Mouse (Mus musculus): ENCODE results near the gene Cyp4f37. TPM values are rescaled to one million over a fixed set of nuclear protein-coding genes. Genes with fewer than 3 reads are reported as not detected.
"Not testable (repeated sequence)": the region's sequence is repeated elsewhere in the genome, so short reads cannot be mapped to it uniquely, and the experiment has no call there.

Cyp4f37 gene
- not detected in 2 replicates for polyA plus RNA-seq (2011; ENCODE audit: insufficient read length, low read depth, missing spikeins)

GRCm38 (mm10) chr17:32621018-32621417, at the start of gene Cyp4f37:
TSS of gene Cyp4f37 (plus strand) at chr17:32621309.
- not testable (repeated sequence) for H3K27ac ChIP-seq (ENCODE audit: insufficient read depth, low read length); H3K4me1 ChIP-seq (ENCODE audit: control insufficient read depth, insufficient read depth, low read length); H3K4me3 ChIP-seq (ENCODE audit: insufficient read depth, low read length)

GRCm38 (mm10) chr17:32573286-32573685, 47.8 kb upstream of the Cyp4f37 start:
- not testable (repeated sequence) for H3K4me1 ChIP-seq (ENCODE audit: control insufficient read depth, insufficient read depth, low read length); H3K4me3 ChIP-seq (ENCODE audit: insufficient read depth, low read length); H3K27ac ChIP-seq (ENCODE audit: insufficient read depth, low read length)

GRCm38 (mm10) chr17:32577496-32578186, 43.5 kb upstream of the Cyp4f37 start:
- TF ChIP-seq POLR2A (IDR thresholded peaks at IDR 0.05; ENCODE audit: low read depth, low read length) (no peak), CTCF (IDR thresholded peaks at IDR 0.05; ENCODE audit: borderline replicate concordance, insufficient read depth, low read length) (no peak)
- Histone ChIP-seq H3K4me1 (ENCODE audit: control insufficient read depth, insufficient read depth, low read length) (no peaks in the 10 kb centered on the region), H3K27ac (ENCODE audit: insufficient read depth, low read length) (no peak overlapping the region), H3K4me3 (ENCODE audit: insufficient read depth, low read length) (no peak overlapping the region)

GRCm38 (mm10) chr17:32596494-32596893, 24.6 kb upstream of the Cyp4f37 start:
- Histone ChIP-seq H3K4me3 (ENCODE audit: insufficient read depth, low read length) (no peak overlapping the region), H3K27ac (ENCODE audit: insufficient read depth, low read length) (no peak overlapping the region), H3K4me1 (ENCODE audit: control insufficient read depth, insufficient read depth, low read length) (no peaks in the 10 kb centered on the region)
- TF ChIP-seq POLR2A (IDR thresholded peaks at IDR 0.05; ENCODE audit: low read depth, low read length) (no peak), CTCF (IDR thresholded peaks at IDR 0.05; ENCODE audit: borderline replicate concordance, insufficient read depth, low read length) (no peak)

GRCm38 (mm10) chr17:32608055-32608454, 13.1 kb upstream of the Cyp4f37 start:
- TF ChIP-seq CTCF (IDR thresholded peaks at IDR 0.05; ENCODE audit: borderline replicate concordance, insufficient read depth, low read length) (no peak), POLR2A (IDR thresholded peaks at IDR 0.05; ENCODE audit: low read depth, low read length) (no peak)
- Histone ChIP-seq H3K4me3 (ENCODE audit: insufficient read depth, low read length) (no peak overlapping the region), H3K4me1 (ENCODE audit: control insufficient read depth, insufficient read depth, low read length) (no peaks in the 10 kb centered on the region), H3K27ac (ENCODE audit: insufficient read depth, low read length) (no peak overlapping the region)

- not testable (repeated sequence) for H3K4me3 ChIP-seq (ENCODE audit: insufficient read depth, low read length); H3K27ac ChIP-seq (ENCODE audit: insufficient read depth, low read length); H3K4me1 ChIP-seq (ENCODE audit: control insufficient read depth, insufficient read depth, low read length)
Measured at GRCm38 (mm10) chr17:32610231-32610630, 10.9 kb upstream of the Cyp4f37 start.

GRCm38 (mm10) chr17:32610896-32611295, 10.2 kb upstream of the Cyp4f37 start:
- Histone ChIP-seq H3K27ac (ENCODE audit: insufficient read depth, low read length) (no peak overlapping the region), H3K4me1 (ENCODE audit: control insufficient read depth, insufficient read depth, low read length) (no peaks in the 10 kb centered on the region), H3K4me3 (ENCODE audit: insufficient read depth, low read length) (no peak overlapping the region)
- TF ChIP-seq POLR2A (IDR thresholded peaks at IDR 0.05; ENCODE audit: low read depth, low read length) (no peak), CTCF (IDR thresholded peaks at IDR 0.05; ENCODE audit: borderline replicate concordance, insufficient read depth, low read length) (no peak)

GRCm38 (mm10) chr17:32612417-32612816, 8.7 kb upstream of the Cyp4f37 start:
- no peak for TF ChIP-seq POLR2A (IDR thresholded peaks at IDR 0.05; ENCODE audit: low read depth, low read length)
- no peak for TF ChIP-seq CTCF (IDR thresholded peaks at IDR 0.05; ENCODE audit: borderline replicate concordance, insufficient read depth, low read length)
- no peak overlapping the region for H3K4me3 ChIP-seq (ENCODE audit: insufficient read depth, low read length)

GRCm38 (mm10) chr17:32617252-32617651, 3.9 kb upstream of the Cyp4f37 start:
- Histone ChIP-seq H3K4me3 (ENCODE audit: insufficient read depth, low read length) (no peak overlapping the region), H3K27ac (ENCODE audit: insufficient read depth, low read length) (no peak overlapping the region), H3K4me1 (ENCODE audit: control insufficient read depth, insufficient read depth, low read length) (no peaks in the 10 kb centered on the region)
- TF ChIP-seq POLR2A (IDR thresholded peaks at IDR 0.05; ENCODE audit: low read depth, low read length): no peak
- no peak for TF ChIP-seq CTCF (IDR thresholded peaks at IDR 0.05; ENCODE audit: borderline replicate concordance, insufficient read depth, low read length)

More at GRCm38 (mm10) chr17:32612417-32612816, 8.7 kb upstream of the Cyp4f37 start:
- H3K27ac ChIP-seq (ENCODE audit: insufficient read depth, low read length): no peak overlapping the region
- H3K4me1 ChIP-seq (ENCODE audit: control insufficient read depth, insufficient read depth, low read length): no peaks in the 10 kb centered on the region

- H3K27ac ChIP-seq (ENCODE audit: insufficient read depth, low read length); H3K4me1 ChIP-seq (ENCODE audit: control insufficient read depth, insufficient read depth, low read length); H3K4me3 ChIP-seq (ENCODE audit: insufficient read depth, low read length): not testable (repeated sequence)
Measured at GRCm38 (mm10) chr17:32629726-32630125, 8.6 kb downstream of the Cyp4f37 start.

GRCm38 (mm10) chr17:32631936-32632335, 10.8 kb downstream of the Cyp4f37 start:
- Histone ChIP-seq H3K27ac (ENCODE audit: insufficient read depth, low read length) (no peak overlapping the region), H3K4me3 (ENCODE audit: insufficient read depth, low read length) (no peak overlapping the region), H3K4me1 (ENCODE audit: control insufficient read depth, insufficient read depth, low read length) (no peaks in the 10 kb centered on the region)
- TF ChIP-seq POLR2A (IDR thresholded peaks at IDR 0.05; ENCODE audit: low read depth, low read length) (no peak), CTCF (IDR thresholded peaks at IDR 0.05; ENCODE audit: borderline replicate concordance, insufficient read depth, low read length) (no peak)

- H3K27ac ChIP-seq (ENCODE audit: insufficient read depth, low read length); H3K4me1 ChIP-seq (ENCODE audit: control insufficient read depth, insufficient read depth, low read length): not testable (repeated sequence)
- 0 out of 2 replicates have a peak overlapping the region, but pooled peaks have one; percentile 23 for H3K4me3 ChIP-seq (ENCODE audit: insufficient read depth, low read length)
Measured at GRCm38 (mm10) chr17:32634242-32634971, 13.3 kb downstream of the Cyp4f37 start.

Data from embryonic fibroblast, embryonic 13.5 days (primary cell).